Mouse (Mus musculus) ES-Bruce4 (cell line): ENCODE measurements around the gene Tspo. TPM values are rescaled to one million over a fixed set of nuclear protein-coding genes. Genes with fewer than 3 reads are reported as not detected.
A peak's percentile ranks its signal among the peaks of the same experiment; 100 is the strongest.

ENCODE experiments used
- H3K27ac ChIP-seq: 2 replicates; pipeline ENCODE4 v1.5.1; 2012; ENCODE audit warnings: low read length, inconsistent platforms; ENCODE audit not compliant: insufficient read depth
- H3K27me3 ChIP-seq: 2 replicates; pipeline ENCODE4 v1.6.1; 2012; ENCODE audit warnings: mild to moderate bottlenecking, low read length, inconsistent platforms; ENCODE audit not compliant: control insufficient read depth, poor library complexity, insufficient read depth, severe bottlenecking
- H3K36me3 ChIP-seq: 2 replicates; pipeline ENCODE4 v1.6.1; 2012; ENCODE audit warnings: inconsistent platforms, mild to moderate bottlenecking, low read length, moderate library complexity; ENCODE audit not compliant: control insufficient read depth, poor library complexity, insufficient read depth, severe bottlenecking
- H3K4me1 ChIP-seq: one replicate; pipeline ENCODE4 v1.8.1; 2011; ENCODE audit warnings: low read length; ENCODE audit not compliant: control insufficient read depth, insufficient read depth
- H3K4me3 ChIP-seq: 2 replicates; pipeline ENCODE4 v1.5.1; 2011; ENCODE audit warnings: low read depth, mild to moderate bottlenecking, low read length
- H3K9ac ChIP-seq: 2 replicates; pipeline ENCODE4 v1.6.1; 2012; ENCODE audit warnings: low read depth, mild to moderate bottlenecking, inconsistent platforms; ENCODE audit not compliant: poor library complexity, severe bottlenecking
- H3K9me3 ChIP-seq: replicated peaks from 2 replicates; pipeline ENCODE4 v1.6.1; 2012; ENCODE audit warnings: mild to moderate bottlenecking, low read length, inconsistent platforms; ENCODE audit not compliant: control insufficient read depth, poor library complexity, insufficient read depth, severe bottlenecking
- CTCF ChIP-seq: IDR thresholded peaks from one replicate; pipeline ENCODE4 v1.8.1; 2011; ENCODE audit warnings: low read depth, low read length
- EP300 ChIP-seq: IDR thresholded peaks from 2 replicates; pipeline ENCODE4 v1.6.1; 2011; ENCODE audit warnings: low read depth, low read length; ENCODE audit not compliant: insufficient read depth
- POLR2A ChIP-seq: IDR thresholded peaks from one replicate; pipeline ENCODE4 v1.8.1; 2011; ENCODE audit warnings: low read length; ENCODE audit not compliant: insufficient read depth
- polyA plus RNA-seq: library from polyadenylated mRNA; stranded (reverse); fragments of >200 nt; gene quantifications from 2 replicates; pipeline ENCODE4 v1.2.4, GENCODE M21; 2011; ENCODE audit warnings: low read depth; ENCODE audit not compliant: missing spikeins, insufficient read depth, insufficient read length

Gene Tspo
- polyA plus RNA-seq, 1 experiment: 25.9 TPM

DNA sequence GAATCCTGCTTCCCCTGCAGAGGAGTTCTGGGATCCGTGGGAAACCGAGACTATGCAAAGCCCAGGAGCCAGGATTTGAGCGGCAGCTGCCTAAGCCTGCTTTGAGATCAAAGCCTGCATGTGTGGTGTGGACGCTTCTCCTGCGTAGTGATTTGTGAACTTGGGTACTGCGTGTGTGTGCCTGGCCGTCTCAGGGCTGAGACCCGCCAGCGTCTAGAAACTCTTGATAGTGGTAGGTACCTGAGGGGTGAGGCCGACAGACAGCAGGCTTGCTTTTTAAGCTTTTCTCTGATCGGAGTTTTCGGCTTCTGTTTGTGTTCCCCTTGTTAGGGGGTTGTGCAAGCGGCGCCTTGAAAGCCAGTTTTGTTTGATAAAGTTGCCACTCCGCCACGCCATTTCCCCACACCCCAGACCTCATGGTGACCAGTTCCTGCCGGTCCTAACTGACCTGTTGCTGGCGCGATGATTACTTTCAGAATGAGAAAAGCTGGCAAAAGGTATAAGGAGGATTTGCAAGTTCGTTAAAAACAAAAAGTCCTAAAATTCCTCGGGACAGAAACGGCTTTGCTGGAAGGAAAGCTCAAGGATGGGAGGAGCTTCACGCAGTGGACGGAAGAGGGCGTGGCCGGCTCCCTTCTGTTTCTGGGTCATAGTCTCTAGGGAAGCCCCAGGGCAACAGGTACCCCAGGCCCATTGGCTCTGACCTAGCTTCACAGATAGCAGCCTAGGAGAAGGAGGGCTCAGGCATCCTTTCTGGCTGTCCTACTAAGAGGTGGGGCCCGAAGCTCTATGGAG, 662 bp downstream of the Tspo start:
- peak overlapping the region; percentile 61 for H3K4me3 ChIP-seq
- no peaks in the 10 kb centered on the region for H3K27me3 ChIP-seq
- H3K27ac ChIP-seq: no peak overlapping the region
- no peaks in the 10 kb centered on the region for H3K9me3 ChIP-seq
- TF ChIP-seq EP300: no peak
- H3K36me3 ChIP-seq: no peaks in the 10 kb centered on the region
- H3K9ac ChIP-seq: peak overlapping the region; percentile 20
- H3K4me1 ChIP-seq: peaks cover 2% of the 10 kb centered on the region

DNA sequence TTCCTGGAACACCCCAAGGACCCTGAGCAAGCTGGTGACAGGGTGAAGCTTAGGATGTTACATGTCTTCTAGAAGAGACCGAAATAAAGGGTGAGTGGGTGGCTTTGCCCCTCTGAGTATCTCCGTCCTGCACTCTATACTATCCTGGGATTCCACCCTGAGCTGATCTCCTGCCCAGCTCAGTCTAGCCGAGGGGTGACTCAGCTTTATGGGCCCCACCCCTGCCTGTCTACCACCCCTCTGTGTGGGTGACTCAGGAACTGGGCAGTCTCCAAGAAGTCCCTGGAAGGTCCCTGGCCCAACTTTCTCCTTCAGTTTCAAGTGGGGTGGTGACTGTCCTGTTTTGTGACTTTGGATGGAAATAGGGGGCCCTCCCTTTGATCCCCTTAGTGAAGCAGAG, 2.0 kb downstream of the Tspo start:
- Histone ChIP-seq H3K27ac (no peak overlapping the region), H3K9me3 (no peaks in the 10 kb centered on the region), H3K27me3 (no peaks in the 10 kb centered on the region), H3K9ac (no peak overlapping the region), H3K4me1 (peaks cover 2% of the 10 kb centered on the region), H3K36me3 (no peaks in the 10 kb centered on the region), H3K4me3 (no peak overlapping the region)
- TF ChIP-seq EP300: no peak
- no peak for TF ChIP-seq POLR2A
- TF ChIP-seq CTCF: no peak

DNA sequence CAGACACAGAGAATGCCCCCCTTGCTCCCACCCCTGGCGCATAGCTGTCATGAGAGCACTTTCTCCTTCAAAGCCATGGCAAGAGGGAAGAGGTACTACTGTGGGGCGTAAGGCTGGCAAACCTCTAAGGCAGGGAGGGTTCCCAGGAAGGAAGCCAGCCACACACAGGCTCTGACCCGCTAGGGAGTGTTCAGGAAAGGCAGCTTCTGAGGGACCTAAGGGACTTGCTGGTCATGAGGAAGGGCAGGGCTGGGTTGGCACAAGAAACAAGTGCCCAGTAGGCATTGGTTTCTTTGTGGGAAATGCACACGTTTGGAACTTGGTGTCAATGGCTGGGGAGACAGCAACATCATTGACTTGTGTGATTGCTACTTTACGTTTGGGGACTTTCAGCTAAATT, 2.6 kb downstream of the Tspo start:
- Histone ChIP-seq H3K9me3 (no peaks in the 10 kb centered on the region), H3K9ac (no peak overlapping the region), H3K4me1 (peaks cover 2% of the 10 kb centered on the region), H3K27me3 (no peaks in the 10 kb centered on the region), H3K4me3 (no peak overlapping the region), H3K36me3 (no peaks in the 10 kb centered on the region), H3K27ac (no peak overlapping the region)
- TF ChIP-seq POLR2A (no peak), EP300 (no peak), CTCF (no peak)

DNA sequence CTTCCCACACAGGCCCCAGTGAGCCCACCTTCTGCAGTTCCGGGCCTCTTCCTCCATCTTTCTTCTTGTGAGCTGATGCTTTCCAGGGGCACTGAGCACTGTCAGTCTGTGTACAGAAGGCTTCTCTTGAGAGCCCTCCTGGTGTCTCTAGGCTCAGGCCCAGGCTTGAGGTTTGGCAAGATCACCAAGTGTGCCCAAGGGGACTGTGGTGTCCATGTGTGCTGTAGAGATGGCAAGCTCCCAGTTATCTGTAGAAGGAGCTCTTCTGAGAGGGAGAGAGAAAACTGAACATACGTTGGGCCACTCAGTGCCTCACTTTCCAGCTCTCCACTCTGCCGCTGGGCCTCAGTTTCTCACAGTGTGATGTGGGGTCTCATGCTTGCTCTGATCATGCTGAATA, 4.3 kb downstream of the Tspo start:
- Histone ChIP-seq H3K27me3 (no peaks in the 10 kb centered on the region), H3K36me3 (no peaks in the 10 kb centered on the region), H3K27ac (no peak overlapping the region), H3K9me3 (no peaks in the 10 kb centered on the region), H3K4me3 (no peak overlapping the region), H3K9ac (no peak overlapping the region), H3K4me1 (peaks cover 2% of the 10 kb centered on the region)
- TF ChIP-seq CTCF (no peak), EP300 (no peak), POLR2A (no peak)

DNA sequence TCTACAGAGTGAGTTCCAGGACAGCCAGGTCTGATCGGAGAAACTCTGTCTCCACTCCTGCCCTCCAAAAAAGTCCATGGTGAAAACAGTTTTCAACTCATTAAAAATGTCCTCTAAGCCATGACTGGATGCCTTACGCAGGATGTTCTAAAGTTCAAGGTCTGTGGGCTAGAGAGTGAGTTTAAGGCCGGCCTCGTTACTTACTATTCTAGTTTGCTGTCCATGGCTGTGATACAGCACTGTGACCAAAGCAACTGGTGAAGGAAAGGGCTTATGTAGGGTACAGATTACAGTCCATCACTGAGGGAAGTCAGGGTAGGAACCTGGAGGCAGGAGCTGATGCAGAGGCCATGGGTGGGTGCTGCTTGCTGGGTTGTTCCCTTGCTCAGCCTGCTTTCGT, 5.2 kb downstream of the Tspo start:
- Histone ChIP-seq H3K9me3 (no peaks in the 10 kb centered on the region), H3K4me3 (no peak overlapping the region), H3K36me3 (no peaks in the 10 kb centered on the region), H3K27me3 (no peaks in the 10 kb centered on the region), H3K27ac (no peak overlapping the region), H3K9ac (no peak overlapping the region), H3K4me1 (peaks cover 2% of the 10 kb centered on the region)
- TF ChIP-seq EP300 (no peak), CTCF (no peak), POLR2A (no peak)

DNA sequence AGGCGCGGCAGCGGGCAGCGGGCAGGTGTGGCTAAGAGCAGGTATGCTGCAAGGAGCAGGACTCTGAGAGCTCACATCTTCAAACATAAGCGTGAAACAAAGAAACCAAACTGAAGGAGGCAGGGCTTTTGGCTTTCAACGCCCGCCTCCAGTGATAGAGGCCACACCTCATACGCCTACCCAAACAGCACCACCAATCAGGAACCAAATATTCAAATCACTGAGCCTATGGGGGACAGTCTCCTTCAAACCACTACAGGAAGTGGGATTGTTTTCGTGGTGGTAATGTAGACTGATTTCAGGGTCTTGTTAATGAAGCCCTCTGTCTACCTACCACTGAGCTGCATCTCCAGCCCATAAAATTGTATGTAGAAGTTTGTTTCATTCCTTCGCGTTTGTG, 6.3 kb downstream of the Tspo start:
- Histone ChIP-seq H3K27me3 (no peaks in the 10 kb centered on the region), H3K4me3 (peak overlapping the region; percentile 51), H3K27ac (no peak overlapping the region), H3K4me1 (no peaks in the 10 kb centered on the region), H3K36me3 (no peaks in the 10 kb centered on the region), H3K9me3 (no peaks in the 10 kb centered on the region), H3K9ac (no peak overlapping the region)
- no peak for TF ChIP-seq EP300
- no peak for TF ChIP-seq CTCF
- TF ChIP-seq POLR2A: no peak
